Mouse (Mus musculus): ENCODE results near the gene Pdzd2.

The Pdzd2 gene

GRCm38 (mm10) chr15:12579196-12579595 lies 160.5 kb downstream of the Pdzd2 start:
- no peak for DNase-seq (ENCODE audit: low read depth, low spot score)

- no peak for DNase-seq (ENCODE audit: low read depth, low spot score)
These were observed 161.4 kb downstream of the Pdzd2 start for GRCm38 (mm10) chr15:12578276-12578675.

- no peak for DNase-seq (ENCODE audit: low read depth, low spot score)
These were observed 162.0 kb downstream of the Pdzd2 start for GRCm38 (mm10) chr15:12577715-12578114.

GRCm38 (mm10) chr15:12577054-12577696 lies 162.5 kb downstream of the Pdzd2 start:
- DNase-seq (ENCODE audit: low read depth, low spot score), result no peak

GRCm38 (mm10) chr15:12573621-12574020 lies 166.1 kb downstream of the Pdzd2 start:
- DNase-seq (ENCODE audit: low read depth, low spot score), result no peak

GRCm38 (mm10) chr15:12571168-12571567 lies 168.6 kb downstream of the Pdzd2 start:
- DNase-seq (ENCODE audit: low read depth, low spot score), result no peak

- DNase-seq (ENCODE audit: low read depth, low spot score), result no peak
These were observed 172.9 kb downstream of the Pdzd2 start for GRCm38 (mm10) chr15:12566637-12567440.

- DNase-seq (ENCODE audit: low read depth, low spot score), result no peak
These were observed 174.4 kb downstream of the Pdzd2 start for GRCm38 (mm10) chr15:12565281-12565680.

GRCm38 (mm10) chr15:12560505-12560904 lies 179.2 kb downstream of the Pdzd2 start:
- DNase-seq (ENCODE audit: low read depth, low spot score), result no peak

GRCm38 (mm10) chr15:12557663-12558436 lies 181.9 kb downstream of the Pdzd2 start:
- no peak for DNase-seq (ENCODE audit: low read depth, low spot score)

- no peak for DNase-seq (ENCODE audit: low read depth, low spot score)
These were observed 186.5 kb downstream of the Pdzd2 start for GRCm38 (mm10) chr15:12553211-12553610.

- DNase-seq (ENCODE audit: low read depth, low spot score), result no peak
These were observed 188.8 kb downstream of the Pdzd2 start for GRCm38 (mm10) chr15:12550919-12551318.

GRCm38 (mm10) chr15:12550376-12550775 lies 189.3 kb downstream of the Pdzd2 start:
- no peak for DNase-seq (ENCODE audit: low read depth, low spot score)

GRCm38 (mm10) chr15:12549919-12550305 lies 189.8 kb downstream of the Pdzd2 start:
- no peak for DNase-seq (ENCODE audit: low read depth, low spot score)

GRCm38 (mm10) chr15:12549271-12549918 lies 190.3 kb downstream of the Pdzd2 start:
- no peak for DNase-seq (ENCODE audit: low read depth, low spot score)

- no peak for DNase-seq (ENCODE audit: low read depth, low spot score)
These were observed 191.0 kb downstream of the Pdzd2 start for GRCm38 (mm10) chr15:12548696-12549095.

GRCm38 (mm10) chr15:12547640-12548405 lies 191.9 kb downstream of the Pdzd2 start:
- DNase-seq (ENCODE audit: low read depth, low spot score), result no peak

GRCm38 (mm10) chr15:12546781-12547180 lies 192.9 kb downstream of the Pdzd2 start:
- DNase-seq (ENCODE audit: low read depth, low spot score), result no peak

- no peak for DNase-seq (ENCODE audit: low read depth, low spot score)
These were observed 194.1 kb downstream of the Pdzd2 start for GRCm38 (mm10) chr15:12545671-12546070.

- no peak for DNase-seq (ENCODE audit: low read depth, low spot score)
These were observed 194.5 kb downstream of the Pdzd2 start for GRCm38 (mm10) chr15:12545220-12545619.

- no peak for DNase-seq (ENCODE audit: low read depth, low spot score)
These were observed 195.9 kb downstream of the Pdzd2 start for GRCm38 (mm10) chr15:12543686-12544325.
